ENCODE assay signal across 11 mouse cellular contexts in genomic region chr2:112491629-112492028, GRCm38 (mm10). TPM values are rescaled to one million over a fixed set of nuclear protein-coding genes. Genes with fewer than 3 reads are reported as not detected.
A peak's percentile ranks its signal among the peaks of the same experiment; 100 is the strongest.
DNase-seq lines count a peak whose midpoint lies in the region; ATAC-seq and TF ChIP-seq lines count a peak whose summit lies in the region.
"Had no signal": no experiment of that assay in that cellular context is flagged by ENCODE, and none has a peak within 500 bp of the region (broad histone marks: within the 10 kb centered on the region; RNA-seq: fewer than 3 reads in every experiment).

No protein-coding gene starts in this region.

- peak overlapping the region; percentile 76; the same call in 1 of the 2 replicates for H3K9ac ChIP-seq in intestine, embryonic 14.5 days (ENCODE audit: low read length)
- no peak overlapping the region for H3K9ac ChIP-seq in intestine, embryonic 16.5 days (ENCODE audit: low read depth, low read length)
- no peak overlapping the region for H3K9ac ChIP-seq in midbrain, embryonic 12.5 days (replicated peaks)
- H3K9ac ChIP-seq in midbrain, embryonic 16.5 days (ENCODE audit: low read depth, low read length): no peak overlapping the region
- H3K9ac ChIP-seq in limb, embryonic 14.5 days (ENCODE audit: low read depth, low read length, severe bottlenecking): no peak overlapping the region
- peak overlapping the region; percentile 100; the same call in 1 of the 2 replicates for H3K9ac ChIP-seq in stomach, embryonic 16.5 days (ENCODE audit: low read length)

- WGBS in intestine, embryonic 14.5 days: 67% methylated on average over 5 of the region's 5 CpGs
- WGBS in intestine, embryonic 16.5 days: 63% methylated on average over 5 of the region's 5 CpGs
- 76% methylated on average over 5 of the region's 5 CpGs for WGBS in midbrain, embryonic 12.5 days
- 78% methylated on average over 5 of the region's 5 CpGs for WGBS in midbrain, embryonic 16.5 days
- WGBS in limb, embryonic 14.5 days: 71% methylated on average over 5 of the region's 5 CpGs
- 51% methylated on average over 5 of the region's 5 CpGs for WGBS in stomach, embryonic 16.5 days

- no peaks in the 10 kb centered on the region for H3K36me3 ChIP-seq in intestine, embryonic 14.5 days (ENCODE audit: control insufficient read depth, insufficient read depth, low read length)
- H3K36me3 ChIP-seq in intestine, embryonic 16.5 days (ENCODE audit: control insufficient read depth, insufficient read depth, low read length): no peaks in the 10 kb centered on the region
- H3K36me3 ChIP-seq in midbrain, embryonic 12.5 days: no peaks in the 10 kb centered on the region
- no peaks in the 10 kb centered on the region for H3K36me3 ChIP-seq in midbrain, embryonic 16.5 days (ENCODE audit: control insufficient read depth, insufficient read depth, low read length)
- H3K36me3 ChIP-seq in limb, embryonic 14.5 days (ENCODE audit: control insufficient read depth, insufficient read depth, low read length): no peaks in the 10 kb centered on the region
- no peaks in the 10 kb centered on the region for H3K36me3 ChIP-seq in stomach, embryonic 16.5 days (ENCODE audit: control insufficient read depth, insufficient read depth, low read length)
- H3K36me3 ChIP-seq: forebrain, embryonic 10.5 days had no signal

- H3K9me3 ChIP-seq in intestine, embryonic 14.5 days (ENCODE audit: control insufficient read depth, low read length): no peaks in the 10 kb centered on the region
- no peaks in the 10 kb centered on the region for H3K9me3 ChIP-seq in intestine, embryonic 16.5 days (ENCODE audit: control insufficient read depth, low read length)
- H3K9me3 ChIP-seq in midbrain, embryonic 12.5 days: no peaks in the 10 kb centered on the region
- no peaks in the 10 kb centered on the region for H3K9me3 ChIP-seq in midbrain, embryonic 16.5 days (replicated peaks; ENCODE audit: control insufficient read depth, low read length, poor library complexity, severe bottlenecking)
- no peaks in the 10 kb centered on the region for H3K9me3 ChIP-seq in limb, embryonic 14.5 days (ENCODE audit: control insufficient read depth, low read length)
- H3K9me3 ChIP-seq in stomach, embryonic 16.5 days (replicated peaks; ENCODE audit: control insufficient read depth, low read length): no peaks in the 10 kb centered on the region
- H3K9me3 ChIP-seq: forebrain, embryonic 10.5 days had no signal

- no peak for DNase-seq in intestine, embryonic 14.5 days (ENCODE audit: low spot score)
- no peak for DNase-seq in limb, embryonic 14.5 days (ENCODE audit: low spot score)
- no peak for DNase-seq in ovary, adult 18-20 months (ENCODE audit: low spot score)
- DNase-seq: cerebellum, adult 11-12 months; kidney, adult 8-10 months had no signal

- no peak for ATAC-seq in intestine, embryonic 14.5 days (replicated peaks; ENCODE audit: low FRiP score, low TSS enrichment, low read depth)
- no peak for ATAC-seq in intestine, embryonic 16.5 days
- no peak for ATAC-seq in midbrain, embryonic 12.5 days (ENCODE audit: low FRiP score, low read depth)
- ATAC-seq in midbrain, embryonic 16.5 days: no peak
- ATAC-seq in limb, embryonic 14.5 days (ENCODE audit: low FRiP score, low read depth): no peak
- ATAC-seq in stomach, embryonic 16.5 days (ENCODE audit: insufficient read depth, low FRiP score): no peak

- peak overlapping the region; percentile 86; the same call in 1 of the 2 replicates for H3K4me2 ChIP-seq in intestine, embryonic 14.5 days (ENCODE audit: low read length)
- H3K4me2 ChIP-seq in intestine, embryonic 16.5 days (ENCODE audit: low read depth, low read length): no peak overlapping the region
- 0 out of 2 replicates have a peak overlapping the region, but pooled peaks have one; percentile 65 for H3K4me2 ChIP-seq in midbrain, embryonic 12.5 days (replicated peaks)
- no peak overlapping the region for H3K4me2 ChIP-seq in midbrain, embryonic 16.5 days (ENCODE audit: low read length)
- peak overlapping the region; percentile 49 for H3K4me2 ChIP-seq in limb, embryonic 14.5 days (replicated peaks; ENCODE audit: low read depth, low read length, severe bottlenecking)
- H3K4me2 ChIP-seq in stomach, embryonic 16.5 days (ENCODE audit: low read depth, low read length): no peak overlapping the region; the same call in 1 of the 2 replicates

- TF ChIP-seq POLR2A in limb, embryonic 14.5 days (IDR thresholded peaks at IDR 0.05; ENCODE audit: borderline replicate concordance, extremely low read depth, insufficient read depth, insufficient read length): no peak

- H3K4me3 ChIP-seq in intestine, embryonic 14.5 days (ENCODE audit: low read depth, low read length): no peak overlapping the region
- H3K4me3 ChIP-seq in intestine, embryonic 16.5 days (ENCODE audit: low read length): no peak overlapping the region
- no peak overlapping the region for H3K4me3 ChIP-seq in midbrain, embryonic 12.5 days
- no peak overlapping the region for H3K4me3 ChIP-seq in midbrain, embryonic 16.5 days (ENCODE audit: low read depth, low read length)
- no peak overlapping the region for H3K4me3 ChIP-seq in limb, embryonic 14.5 days (replicated peaks; ENCODE audit: low read length)
- H3K4me3 ChIP-seq in stomach, embryonic 16.5 days (replicated peaks; ENCODE audit: low read length): no peak overlapping the region

- no peaks in the 10 kb centered on the region for H3K27me3 ChIP-seq in intestine, embryonic 14.5 days (replicated peaks; ENCODE audit: control insufficient read depth, insufficient read depth, low read length)
- H3K27me3 ChIP-seq in intestine, embryonic 16.5 days (replicated peaks; ENCODE audit: control insufficient read depth, insufficient read depth, low read length): no peaks in the 10 kb centered on the region
- H3K27me3 ChIP-seq in midbrain, embryonic 12.5 days: no peaks in the 10 kb centered on the region
- H3K27me3 ChIP-seq in midbrain, embryonic 16.5 days (ENCODE audit: control insufficient read depth, insufficient read depth, low read depth, low read length): no peaks in the 10 kb centered on the region
- H3K27me3 ChIP-seq in limb, embryonic 14.5 days (ENCODE audit: control insufficient read depth, insufficient read depth, low read length): no peaks in the 10 kb centered on the region
- no peaks in the 10 kb centered on the region for H3K27me3 ChIP-seq in stomach, embryonic 16.5 days (ENCODE audit: control insufficient read depth, insufficient read depth, low read length)

- no peak overlapping the region for H3K27ac ChIP-seq in intestine, embryonic 14.5 days (ENCODE audit: low read depth)
- no peak overlapping the region for H3K27ac ChIP-seq in intestine, embryonic 16.5 days (ENCODE audit: low read length)
- no peak overlapping the region for H3K27ac ChIP-seq in midbrain, embryonic 12.5 days (replicated peaks)
- no peak overlapping the region for H3K27ac ChIP-seq in midbrain, embryonic 16.5 days (ENCODE audit: low read length)
- no peak overlapping the region for H3K27ac ChIP-seq in limb, embryonic 14.5 days (replicated peaks; ENCODE audit: low read depth, low read length)
- no peak overlapping the region for H3K27ac ChIP-seq in stomach, embryonic 16.5 days (ENCODE audit: low read length)
- H3K27ac ChIP-seq: macrophage had no signal

- H3K4me1 ChIP-seq in intestine, embryonic 14.5 days (replicated peaks; ENCODE audit: control insufficient read depth, insufficient read depth, low read length): peaks cover 9% of the 10 kb centered on the region; the same call in 1 of the 2 replicates
- peaks cover 9% of the 10 kb centered on the region; the same call in 1 of the 2 replicates for H3K4me1 ChIP-seq in intestine, embryonic 16.5 days (ENCODE audit: control insufficient read depth, insufficient read depth, low read length)
- peaks cover 11% of the 10 kb centered on the region for H3K4me1 ChIP-seq in midbrain, embryonic 12.5 days
- H3K4me1 ChIP-seq in midbrain, embryonic 16.5 days (ENCODE audit: control insufficient read depth, insufficient read depth, low read length): peaks cover 11% of the 10 kb centered on the region
- H3K4me1 ChIP-seq in limb, embryonic 14.5 days (ENCODE audit: control insufficient read depth, insufficient read depth, low read length): peaks cover 10% of the 10 kb centered on the region; the same call in 1 of the 2 replicates
- H3K4me1 ChIP-seq in stomach, embryonic 16.5 days (ENCODE audit: control insufficient read depth, insufficient read depth, low read length): peaks cover 15% of the 10 kb centered on the region

RNA-seq across cellular contexts. Expression of gene Aven, which starts 1.1 kb away (rescaled TPM):
- polyA plus RNA-seq in intestine, embryonic 14.5 days (2014; fragmentation: Nextera tagmentation; extraction: Ambion mirVana): 7.6 and 9.1 TPM in 2 replicates
- polyA plus RNA-seq in intestine, embryonic 16.5 days (2015; fragmentation: Nextera tagmentation; extraction: Ambion mirVana): 1.7 and 6.2 TPM in 2 replicates
- 6.6 and 7.8 TPM in 2 replicates for polyA plus RNA-seq in midbrain, embryonic 12.5 days (2016; fragmentation: Nextera tagmentation; extraction: Ambion mirVana)
- polyA plus RNA-seq in midbrain, embryonic 16.5 days (2015; fragmentation: Nextera tagmentation; extraction: Ambion mirVana): 2.6 and 2.7 TPM in 2 replicates
- 8.7 and 10.7 TPM in 2 replicates for polyA plus RNA-seq in limb, embryonic 14.5 days (2012; rRNA removed)
- polyA plus RNA-seq in limb, embryonic 14.5 days (2014; fragmentation: Nextera tagmentation; extraction: Ambion mirVana): 8.0 and 9.0 TPM in 2 replicates
- polyA plus RNA-seq in stomach, embryonic 16.5 days (2015; fragmentation: Nextera tagmentation; extraction: Ambion mirVana): 2.8 and 3.5 TPM in 2 replicates

RNA-seq across cellular contexts. Expression of gene Chrm5, which starts 11.1 kb away (rescaled TPM):
- polyA plus RNA-seq in intestine, embryonic 14.5 days (2014; fragmentation: Nextera tagmentation; extraction: Ambion mirVana): not detected in 2 replicates
- polyA plus RNA-seq in intestine, embryonic 16.5 days (2015; fragmentation: Nextera tagmentation; extraction: Ambion mirVana): not detected in 2 replicates
- 0.18 TPM in 1 of 2 replicates, not detected in the other for polyA plus RNA-seq in midbrain, embryonic 12.5 days (2016; fragmentation: Nextera tagmentation; extraction: Ambion mirVana)
- 1.4 and 1.5 TPM in 2 replicates for polyA plus RNA-seq in midbrain, embryonic 16.5 days (2015; fragmentation: Nextera tagmentation; extraction: Ambion mirVana)
- 0.08 TPM in 1 of 2 replicates, not detected in the other for polyA plus RNA-seq in limb, embryonic 14.5 days (2012; rRNA removed)
- not detected in 2 replicates for polyA plus RNA-seq in limb, embryonic 14.5 days (2014; fragmentation: Nextera tagmentation; extraction: Ambion mirVana)
- 0.08 TPM in 1 of 2 replicates, not detected in the other for polyA plus RNA-seq in stomach, embryonic 16.5 days (2015; fragmentation: Nextera tagmentation; extraction: Ambion mirVana)
- polyA plus RNA-seq: macrophage had no signal

RNA-seq across cellular contexts. Expression of gene Emc7, which starts 36.8 kb away (rescaled TPM):
- 16.9 and 17.5 TPM in 2 replicates for polyA plus RNA-seq in intestine, embryonic 14.5 days (2014; fragmentation: Nextera tagmentation; extraction: Ambion mirVana)
- polyA plus RNA-seq in intestine, embryonic 16.5 days (2015; fragmentation: Nextera tagmentation; extraction: Ambion mirVana): 19.2 and 20.1 TPM in 2 replicates
- 11.5 and 12.3 TPM in 2 replicates for polyA plus RNA-seq in midbrain, embryonic 12.5 days (2016; fragmentation: Nextera tagmentation; extraction: Ambion mirVana)
- 22.2 and 23.3 TPM in 2 replicates for polyA plus RNA-seq in midbrain, embryonic 16.5 days (2015; fragmentation: Nextera tagmentation; extraction: Ambion mirVana)
- polyA plus RNA-seq in limb, embryonic 14.5 days (2012; rRNA removed): 9.2 and 11.7 TPM in 2 replicates
- 18.3 and 18.4 TPM in 2 replicates for polyA plus RNA-seq in limb, embryonic 14.5 days (2014; fragmentation: Nextera tagmentation; extraction: Ambion mirVana)
- polyA plus RNA-seq in stomach, embryonic 16.5 days (2015; fragmentation: Nextera tagmentation; extraction: Ambion mirVana): 22.0 and 22.1 TPM in 2 replicates

Comparison
In these comparisons a context has a peak if more than half of its experiments do, and no peak if none do; other contexts are left out.
1. H3K4me2 ChIP-seq: peak in intestine, embryonic 14.5 days (single experiment), midbrain, embryonic 12.5 days (single experiment) and limb, embryonic 14.5 days (single experiment); none in intestine, embryonic 16.5 days (single experiment), midbrain, embryonic 16.5 days (single experiment) and stomach, embryonic 16.5 days (single experiment).
2. H3K9ac ChIP-seq: peak in intestine, embryonic 14.5 days (single experiment) and stomach, embryonic 16.5 days (single experiment); none in intestine, embryonic 16.5 days (single experiment), midbrain, embryonic 12.5 days (single experiment), midbrain, embryonic 16.5 days (single experiment) and limb, embryonic 14.5 days (single experiment).